Mouse (Mus musculus) lung, embryonic 16.5 days (tissue): ENCODE data around the gene Papola. TPM values are rescaled to one million over a fixed set of nuclear protein-coding genes. Genes with fewer than 3 reads are reported as not detected.

Experiments used
- ATAC-seq: fragments of 200-750 bp; cut with Nextera tagmentation; 2 replicates; pipeline ENCODE4 v1.8.0; 2017; ENCODE audit warnings: low read depth, mild to moderate bottlenecking, moderate library complexity
- H3K27ac ChIP-seq: fragments of 300-500 bp; sonication (generic); 2 replicates; pipeline ENCODE4 v1.5.1; 2014; ENCODE audit warnings: mild to moderate bottlenecking, control low read depth, low read length
- H3K27me3 ChIP-seq: fragments of 300-500 bp; sonication (generic); 2 replicates; pipeline ENCODE4 v1.6.1; 2014; ENCODE audit warnings: low read depth, low read length, mixed read lengths; ENCODE audit not compliant: control insufficient read depth, insufficient read depth
- H3K36me3 ChIP-seq: fragments of 300-500 bp; sonication (generic); 2 replicates; pipeline ENCODE4 v1.6.1; 2014; ENCODE audit warnings: low read length; ENCODE audit not compliant: control insufficient read depth, insufficient read depth
- H3K4me1 ChIP-seq: fragments of 300-500 bp; sonication (generic); replicated peaks from 2 replicates; pipeline ENCODE4 v1.6.1; 2014; ENCODE audit warnings: low read length, mixed read lengths; ENCODE audit not compliant: control insufficient read depth, insufficient read depth
- H3K4me2 ChIP-seq: fragments of 300-500 bp; sonication (generic); 2 replicates; pipeline ENCODE4 v1.6.1; 2014; ENCODE audit warnings: low read depth, low read length, control low read depth
- H3K4me3 ChIP-seq: fragments of 300-500 bp; sonication (generic); 2 replicates; pipeline ENCODE4 v1.5.1; 2014; ENCODE audit warnings: mild to moderate bottlenecking, low read length, control low read depth
- H3K9ac ChIP-seq: fragments of 300-500 bp; sonication (generic); 2 replicates; pipeline ENCODE4 v1.6.1; 2014; ENCODE audit warnings: low read length, control low read depth
- H3K9me3 ChIP-seq: fragments of 300-500 bp; sonication (generic); 2 replicates; pipeline ENCODE4 v1.6.1; 2016; ENCODE audit warnings: low read length; ENCODE audit not compliant: control insufficient read depth
- WGBS: fragments of 180-500 bp; shearing (Covaris S2); extraction: QIAGEN DNeasy Blood & Tissue Kit; methylation state at CpG from one replicate; pipeline ENCODE4 v1.1.7; 2014; 5-methylcytosine and 5-hydroxymethylcytosine counted together
- polyA plus RNA-seq: library from polyadenylated mRNA; unstranded; fragments of >200 nt; fragmentation: Nextera tagmentation; extraction: Ambion mirVana; gene quantifications from 2 replicates; pipeline ENCODE4 v1.2.1, GENCODE M21; 2015

The Papola gene
- polyA plus RNA-seq, 1 experiment from 2014 or later, result 188 TPM

DNA sequence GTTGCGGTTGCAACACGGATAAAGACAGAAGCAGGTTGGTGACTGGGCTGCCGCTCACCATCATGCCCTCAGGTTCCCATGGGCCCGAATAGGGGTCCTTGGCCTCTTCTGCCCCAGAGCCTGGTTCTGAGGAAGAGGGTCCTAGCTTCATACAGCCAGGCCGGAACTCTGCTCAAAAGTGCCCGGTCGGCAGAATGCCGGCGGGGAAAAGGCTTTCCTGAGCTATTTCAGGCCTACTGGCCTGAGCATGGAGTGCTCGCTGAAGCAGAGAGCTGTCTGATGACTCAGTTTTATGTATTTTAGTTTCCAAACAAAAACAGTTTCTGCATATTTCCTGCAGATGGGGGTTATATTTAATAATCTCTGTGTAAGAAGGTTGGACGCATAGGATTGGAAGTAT is 78.9 kb downstream of the Papola start:
- Histone ChIP-seq H3K4me3 (no peak overlapping the region), H3K4me2 (no peak overlapping the region), H3K27me3 (no peaks in the 10 kb centered on the region), H3K9ac (no peak overlapping the region), H3K27ac (no peak overlapping the region), H3K9me3 (peaks cover 3% of the 10 kb centered on the region; the same call in 1 of the 2 replicates), H3K36me3 (no peaks in the 10 kb centered on the region), H3K4me1 (no peaks in the 10 kb centered on the region)
- 92% methylated on average over 11 of the region's 11 CpGs for WGBS
- ATAC-seq, result no peak

DNA sequence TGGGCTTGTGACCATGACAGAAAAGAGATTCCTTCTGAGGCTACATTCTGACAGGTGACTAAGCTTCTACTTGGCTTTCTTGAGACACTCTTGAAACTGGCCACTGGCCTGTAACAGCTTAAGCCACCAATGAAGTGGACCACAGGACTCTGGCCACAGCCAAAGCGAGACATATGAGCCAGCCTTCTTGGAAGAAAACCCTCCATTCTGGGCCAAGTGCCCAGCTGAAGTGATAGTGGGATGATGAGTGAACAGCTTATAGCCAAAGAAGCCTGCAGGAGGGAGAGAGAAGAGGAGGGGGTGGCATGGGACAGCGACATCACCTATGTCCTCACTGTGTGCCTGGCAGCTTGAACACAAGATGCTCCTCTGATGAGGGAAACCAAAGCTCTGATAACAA is 83.2 kb downstream of the Papola start:
- H3K4me2 ChIP-seq, result no peak overlapping the region
- no peaks in the 10 kb centered on the region for H3K9me3 ChIP-seq
- no peaks in the 10 kb centered on the region for H3K36me3 ChIP-seq
- no peak overlapping the region for H3K27ac ChIP-seq
- no peak overlapping the region for H3K4me3 ChIP-seq
- no peak overlapping the region for H3K9ac ChIP-seq
- WGBS, result 84% methylated on average over 2 of the region's 2 CpGs
- no peaks in the 10 kb centered on the region for H3K4me1 ChIP-seq
- no peak for ATAC-seq
- H3K27me3 ChIP-seq, result no peaks in the 10 kb centered on the region

DNA sequence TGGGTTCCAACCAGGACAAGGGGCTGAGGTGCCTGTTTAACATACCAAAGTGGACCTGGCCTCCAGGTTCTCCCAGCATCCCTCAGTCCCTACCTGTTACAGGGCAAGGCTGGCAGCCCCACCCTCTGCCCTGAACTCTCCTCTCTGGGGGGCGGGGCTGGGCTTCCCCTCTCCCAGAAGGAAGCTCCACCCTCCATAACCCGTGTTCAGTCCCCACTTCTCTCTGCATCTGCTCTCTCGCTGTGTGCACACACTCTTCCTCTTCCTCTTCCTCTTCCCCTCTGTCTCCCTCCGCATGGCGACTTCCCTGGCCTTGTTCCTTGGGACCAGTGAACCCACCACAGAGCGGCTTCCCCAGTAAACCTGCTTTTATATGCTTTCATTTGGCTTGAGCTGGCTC is 84.7 kb downstream of the Papola start:
- no peaks in the 10 kb centered on the region for H3K36me3 ChIP-seq
- H3K9ac ChIP-seq, result no peak overlapping the region
- no peaks in the 10 kb centered on the region for H3K9me3 ChIP-seq
- no peaks in the 10 kb centered on the region; the same call in 1 of the 2 replicates for H3K27me3 ChIP-seq
- no peak for ATAC-seq
- no peak overlapping the region; the same call in 1 of the 2 replicates for H3K4me2 ChIP-seq
- H3K4me3 ChIP-seq, result no peak overlapping the region
- WGBS, result 15% methylated on average over 6 of the region's 6 CpGs
- H3K4me1 ChIP-seq, result no peaks in the 10 kb centered on the region
- H3K27ac ChIP-seq, result no peak overlapping the region

GRCm38 (mm10) chr12:105869696-105870095 is 85.2 kb downstream of the Papola start:
- WGBS, result 23% methylated on average over 14 of the region's 14 CpGs
- H3K4me3 ChIP-seq, result no peak overlapping the region
- no peak for ATAC-seq
- no peaks in the 10 kb centered on the region for H3K9me3 ChIP-seq
- H3K27ac ChIP-seq, result no peak overlapping the region
- no peaks in the 10 kb centered on the region; the same call in 1 of the 2 replicates for H3K27me3 ChIP-seq
- H3K4me2 ChIP-seq, result peak overlapping the region; percentile 13; the same call in 1 of the 2 replicates
- H3K4me1 ChIP-seq, result no peaks in the 10 kb centered on the region
- H3K36me3 ChIP-seq, result no peaks in the 10 kb centered on the region
- H3K9ac ChIP-seq, result no peak overlapping the region

DNA sequence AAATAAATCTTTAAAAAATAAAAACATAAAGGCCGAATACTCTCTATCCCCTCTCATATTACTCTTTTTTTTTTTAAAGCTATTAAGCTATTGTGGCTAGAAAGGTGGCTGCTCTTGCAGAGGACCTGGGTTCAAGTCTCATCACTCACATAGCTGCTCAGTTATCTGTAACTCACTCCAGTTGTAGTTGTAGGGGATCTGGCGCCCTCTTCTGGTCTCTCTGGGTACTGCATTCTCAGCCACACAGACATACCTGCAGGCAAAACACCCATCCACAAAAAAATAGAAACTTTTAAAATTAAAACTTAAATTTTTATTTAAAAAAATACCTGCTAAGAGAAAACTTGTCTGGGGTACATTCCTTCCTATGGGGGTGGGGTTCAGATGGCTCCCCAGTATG is 88.8 kb downstream of the Papola start:
- no peak overlapping the region for H3K27ac ChIP-seq
- H3K27me3 ChIP-seq, result no peaks in the 10 kb centered on the region; the same call in 1 of the 2 replicates
- ATAC-seq, result no peak
- no peaks in the 10 kb centered on the region for H3K9me3 ChIP-seq
- H3K4me3 ChIP-seq, result no peak overlapping the region
- no peak overlapping the region for H3K4me2 ChIP-seq
- 48% methylated on average over 2 of the region's 2 CpGs for WGBS
- H3K36me3 ChIP-seq, result no peaks in the 10 kb centered on the region
- no peaks in the 10 kb centered on the region for H3K4me1 ChIP-seq
- H3K9ac ChIP-seq, result no peak overlapping the region

DNA sequence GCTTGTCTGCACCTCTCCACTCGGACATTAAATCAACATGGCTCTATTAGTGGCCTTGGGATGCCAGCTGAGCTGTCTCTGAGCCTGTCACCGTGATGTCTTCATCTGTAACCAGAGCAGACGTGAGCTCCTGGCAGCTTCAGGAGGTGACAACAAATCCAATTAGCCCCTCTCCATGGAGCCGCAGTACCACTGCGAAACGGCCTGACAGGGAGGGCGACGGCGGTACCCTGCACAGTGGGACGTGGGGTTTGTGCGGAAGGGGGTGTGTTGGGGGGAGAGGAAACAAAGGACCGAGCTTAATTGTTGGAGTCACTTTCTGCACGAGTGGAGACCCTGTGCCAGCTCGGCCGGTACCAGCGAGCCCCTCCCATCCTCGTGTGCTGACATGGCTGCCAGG is 90.6 kb downstream of the Papola start:
- no peaks in the 10 kb centered on the region for H3K36me3 ChIP-seq
- no peaks in the 10 kb centered on the region for H3K4me1 ChIP-seq
- no peak overlapping the region for H3K4me2 ChIP-seq
- WGBS, result 8% methylated on average over 17 of the region's 17 CpGs
- H3K27me3 ChIP-seq, result no peaks in the 10 kb centered on the region; the same call in 1 of the 2 replicates
- no peak overlapping the region for H3K4me3 ChIP-seq
- H3K27ac ChIP-seq, result no peak overlapping the region
- ATAC-seq, result no peak
- H3K9me3 ChIP-seq, result no peaks in the 10 kb centered on the region
- H3K9ac ChIP-seq, result no peak overlapping the region

- H3K4me3 ChIP-seq, result no peak overlapping the region
- no peaks in the 10 kb centered on the region for H3K9me3 ChIP-seq
- H3K9ac ChIP-seq, result no peak overlapping the region
- 54% methylated on average over 11 of the region's 11 CpGs for whole genome bisulfite sequencing
- no peaks in the 10 kb centered on the region for H3K4me1 ChIP-seq
- H3K4me2 ChIP-seq, result no peak overlapping the region
- no peaks in the 10 kb centered on the region for H3K36me3 ChIP-seq
- no peaks in the 10 kb centered on the region; the same call in 1 of the 2 replicates for H3K27me3 ChIP-seq
- no peak for ATAC-seq
- no peak overlapping the region for H3K27ac ChIP-seq
Observed at GRCm38 (mm10) chr12:105876521-105876920, 92.0 kb downstream of the Papola start.

- no peak overlapping the region for H3K27ac ChIP-seq
- no peaks in the 10 kb centered on the region for H3K9me3 ChIP-seq
- ATAC-seq, result no peak
- H3K36me3 ChIP-seq, result no peaks in the 10 kb centered on the region
- H3K27me3 ChIP-seq, result no peaks in the 10 kb centered on the region; the same call in 1 of the 2 replicates
- no peak overlapping the region for H3K4me2 ChIP-seq
- no peaks in the 10 kb centered on the region for H3K4me1 ChIP-seq
- WGBS, result 78% methylated on average over 13 of the region's 13 CpGs
- H3K9ac ChIP-seq, result no peak overlapping the region
- H3K4me3 ChIP-seq, result no peak overlapping the region
Observed at GRCm38 (mm10) chr12:105876931-105877330, 92.4 kb downstream of the Papola start.

DNA sequence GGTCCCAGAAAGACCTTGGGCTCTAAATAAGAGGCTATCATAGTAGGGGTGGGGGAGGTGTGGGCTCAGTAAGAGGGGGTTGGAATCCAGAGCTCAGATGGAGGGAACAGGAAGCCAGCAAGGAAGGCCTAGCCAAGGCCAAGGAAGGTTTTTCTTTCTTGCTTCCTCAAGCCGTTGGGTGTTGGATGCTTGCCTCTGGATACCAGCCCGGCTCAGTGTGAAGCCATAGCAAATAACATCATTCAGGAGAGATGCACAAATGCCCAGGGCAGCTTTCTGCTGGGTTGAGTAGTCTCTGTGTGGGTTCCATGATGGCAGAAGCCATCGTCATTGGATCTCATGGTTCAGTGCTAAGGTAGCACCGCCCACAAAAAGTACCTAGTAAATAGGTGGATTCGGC is 94.3 kb downstream of the Papola start:
- H3K4me2 ChIP-seq, result no peak overlapping the region
- H3K4me3 ChIP-seq, result no peak overlapping the region
- no peak overlapping the region for H3K27ac ChIP-seq
- H3K4me1 ChIP-seq, result no peaks in the 10 kb centered on the region
- WGBS, result 87% methylated on average over 5 of the region's 5 CpGs
- no peaks in the 10 kb centered on the region; the same call in 1 of the 2 replicates for H3K27me3 ChIP-seq
- H3K36me3 ChIP-seq, result no peaks in the 10 kb centered on the region
- no peak for ATAC-seq
- no peaks in the 10 kb centered on the region for H3K9me3 ChIP-seq
- no peak overlapping the region for H3K9ac ChIP-seq
